Mouse (Mus musculus): ENCODE results near the gene Tns1. TPM values are rescaled to one million over a fixed set of nuclear protein-coding genes. Genes with fewer than 3 reads are reported as not detected.

The Tns1 gene
- polyA plus RNA-seq, 1 experiment from 2014 or later, result 84.7 TPM

DNA sequence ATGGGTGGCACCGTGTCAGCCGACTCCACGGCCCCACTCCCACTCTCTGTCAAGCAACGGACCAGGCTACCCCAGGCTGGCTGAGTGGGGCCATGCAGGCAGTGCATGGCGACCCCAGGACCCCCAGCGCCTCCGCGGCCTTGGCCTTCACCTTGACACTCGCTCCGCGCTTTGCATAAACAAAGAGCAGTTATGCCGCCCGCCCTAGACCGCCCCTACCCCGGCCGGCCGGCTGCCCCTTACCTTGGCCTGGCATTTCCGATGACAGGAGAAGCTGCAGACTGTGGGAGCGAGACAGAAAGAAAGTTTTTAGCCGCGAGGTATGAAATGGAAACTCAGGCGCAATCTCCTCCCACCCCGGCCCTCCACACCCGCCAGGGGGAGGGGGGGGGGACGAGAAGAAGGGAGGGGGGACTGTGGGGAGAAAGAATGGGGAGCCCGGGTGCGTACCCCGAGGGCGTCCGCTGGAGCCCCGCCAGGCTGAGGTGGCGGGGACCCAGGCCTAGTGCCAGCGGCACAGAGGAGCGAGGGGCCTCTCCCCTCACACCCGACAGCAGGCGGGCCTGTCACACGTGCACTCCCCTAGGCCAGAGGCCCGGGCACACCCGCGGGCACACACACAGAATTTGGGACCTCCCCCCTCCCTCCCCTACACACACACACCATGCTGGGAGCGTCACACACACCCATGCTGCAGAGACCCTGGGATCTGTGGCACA lies 55.7 kb downstream of the Tns1 start:
- Histone ChIP-seq H3K4me3 (ENCODE audit: inconsistent target) (no peak overlapping the region), H3K36me3 (ENCODE audit: inconsistent target) (no peaks in the 10 kb centered on the region), H3K27ac (no peak overlapping the region), H3K79me2 (ENCODE audit: inconsistent target) (no peaks in the 10 kb centered on the region)
- whole genome bisulfite sequencing (ENCODE audit: missing documents), result 19% methylated on average over 37 of the region's 41 CpGs

DNA sequence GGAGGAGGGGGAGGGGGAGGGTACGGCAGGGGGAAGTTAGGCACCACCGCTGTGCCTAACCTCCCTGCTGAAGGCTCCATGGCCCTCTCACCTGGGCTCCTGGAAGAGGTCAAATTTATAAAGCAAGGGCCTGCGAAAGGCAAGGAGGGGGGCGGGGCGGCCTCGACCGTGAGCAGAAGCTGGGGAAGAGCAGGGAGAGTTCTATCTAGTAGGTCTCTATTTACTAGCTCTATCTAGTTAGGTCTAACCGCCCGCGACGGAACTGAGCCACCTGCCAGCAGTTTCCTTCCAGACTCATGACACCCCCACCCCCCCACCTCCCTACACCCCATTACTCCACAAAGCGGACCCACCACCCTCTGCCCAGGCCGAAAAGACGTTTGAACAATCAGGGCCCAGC lies 56.4 kb downstream of the Tns1 start:
- Histone ChIP-seq H3K27ac (no peak overlapping the region), H3K36me3 (ENCODE audit: inconsistent target) (no peaks in the 10 kb centered on the region), H3K79me2 (ENCODE audit: inconsistent target) (no peaks in the 10 kb centered on the region), H3K4me3 (ENCODE audit: inconsistent target) (no peak overlapping the region)
- WGBS (ENCODE audit: missing documents), result 22% methylated on average over 14 of the region's 14 CpGs

DNA sequence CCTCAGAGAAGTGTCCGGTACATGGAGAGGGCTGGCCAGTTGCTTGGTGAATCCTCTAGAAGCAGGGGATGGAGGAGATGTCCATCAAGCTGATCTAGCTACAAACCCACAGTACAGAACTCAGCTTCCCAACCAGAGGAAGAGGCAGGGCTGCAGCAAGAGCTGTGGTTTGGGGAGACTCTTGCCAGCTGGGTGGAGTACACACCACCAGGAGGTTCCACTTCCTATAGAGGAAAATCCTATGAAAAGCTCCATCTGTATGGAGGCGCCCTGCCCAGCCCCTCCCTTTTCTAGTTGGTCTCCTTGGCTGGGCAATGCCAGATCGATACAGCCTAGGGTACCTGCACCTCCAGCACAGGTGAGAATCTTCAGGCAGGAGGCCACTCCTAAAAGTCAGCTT lies 57.7 kb downstream of the Tns1 start:
- 66% methylated on average over 3 of the region's 3 CpGs for WGBS (ENCODE audit: missing documents)
- Histone ChIP-seq H3K79me2 (ENCODE audit: inconsistent target) (no peaks in the 10 kb centered on the region), H3K27ac (no peak overlapping the region), H3K4me3 (ENCODE audit: inconsistent target) (no peak overlapping the region), H3K36me3 (ENCODE audit: inconsistent target) (no peaks in the 10 kb centered on the region)

DNA sequence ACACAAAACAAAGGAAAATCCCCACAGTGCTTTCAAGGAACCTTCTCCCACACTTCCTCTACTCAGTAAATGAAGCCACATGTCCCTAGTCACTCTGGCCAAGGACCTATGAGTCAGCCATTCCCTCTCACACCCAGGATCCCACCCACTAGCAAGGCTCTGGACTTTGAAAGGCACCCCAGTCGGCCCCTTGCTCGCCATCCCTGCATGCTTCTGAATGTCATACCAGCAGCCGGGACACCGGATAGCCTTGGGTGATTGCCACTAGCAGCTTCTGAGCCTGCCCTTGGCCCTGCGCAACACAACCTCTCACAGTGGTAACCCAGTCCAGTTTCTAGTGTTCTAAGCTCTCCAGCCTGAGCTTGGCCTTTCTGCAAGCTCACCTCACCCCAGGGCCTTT lies 58.2 kb downstream of the Tns1 start:
- WGBS (ENCODE audit: missing documents), result 71% methylated on average over 5 of the region's 5 CpGs
- Histone ChIP-seq H3K27ac (no peak overlapping the region), H3K79me2 (ENCODE audit: inconsistent target) (no peaks in the 10 kb centered on the region), H3K4me3 (ENCODE audit: inconsistent target) (no peak overlapping the region), H3K36me3 (ENCODE audit: inconsistent target) (no peaks in the 10 kb centered on the region)

DNA sequence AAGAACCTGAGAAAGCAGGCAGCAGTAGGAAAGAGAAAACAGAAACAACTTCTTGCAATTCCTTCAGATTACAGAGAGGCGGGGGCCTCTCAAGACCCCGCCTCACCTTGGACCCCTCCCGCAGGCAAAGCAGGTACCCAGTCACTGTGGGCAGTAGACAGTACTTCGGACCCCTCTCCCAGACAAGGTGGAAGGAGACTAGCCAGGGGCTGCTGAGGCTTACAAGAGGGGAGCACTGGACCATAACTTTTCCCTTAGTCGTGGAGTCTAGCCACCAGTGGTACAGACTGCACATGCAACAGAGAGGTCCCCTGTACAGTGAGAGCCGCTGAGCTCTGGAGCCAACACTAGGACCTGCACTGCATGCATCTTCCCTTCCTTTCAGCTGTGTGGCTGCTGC lies 64.2 kb downstream of the Tns1 start:
- no peak overlapping the region for H3K4me3 ChIP-seq (ENCODE audit: inconsistent target)
- no peak overlapping the region for H3K27ac ChIP-seq
- H3K36me3 ChIP-seq (ENCODE audit: inconsistent target), result no peaks in the 10 kb centered on the region
- H3K79me2 ChIP-seq (ENCODE audit: inconsistent target), result no peaks in the 10 kb centered on the region
- 90% methylated on average over 6 of the region's 6 CpGs for WGBS (ENCODE audit: missing documents)

DNA sequence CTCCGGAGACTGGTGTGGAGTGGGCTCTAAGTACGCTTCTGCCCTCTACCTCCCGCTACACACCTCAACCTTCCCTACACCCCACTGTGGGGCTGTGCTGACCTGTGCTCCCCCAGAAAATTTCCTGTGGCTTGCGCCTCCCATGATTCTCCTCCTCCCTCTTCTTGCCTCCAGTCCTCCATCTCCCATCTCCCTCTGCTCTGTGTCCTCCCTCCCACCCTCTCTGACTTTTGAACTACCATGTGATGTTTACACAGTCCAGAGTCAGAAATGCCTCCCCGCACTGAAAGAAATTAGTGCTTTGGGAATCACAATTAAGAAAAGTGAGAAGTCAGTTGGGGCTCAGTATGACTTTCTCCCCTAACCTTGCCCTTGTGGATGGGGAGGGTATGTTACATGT lies 64.7 kb downstream of the Tns1 start:
- Histone ChIP-seq H3K27ac (no peak overlapping the region), H3K4me3 (ENCODE audit: inconsistent target) (no peak overlapping the region), H3K79me2 (ENCODE audit: inconsistent target) (no peaks in the 10 kb centered on the region), H3K36me3 (ENCODE audit: inconsistent target) (no peaks in the 10 kb centered on the region)
- WGBS (ENCODE audit: missing documents), result 96% methylated on average over 5 of the region's 5 CpGs

DNA sequence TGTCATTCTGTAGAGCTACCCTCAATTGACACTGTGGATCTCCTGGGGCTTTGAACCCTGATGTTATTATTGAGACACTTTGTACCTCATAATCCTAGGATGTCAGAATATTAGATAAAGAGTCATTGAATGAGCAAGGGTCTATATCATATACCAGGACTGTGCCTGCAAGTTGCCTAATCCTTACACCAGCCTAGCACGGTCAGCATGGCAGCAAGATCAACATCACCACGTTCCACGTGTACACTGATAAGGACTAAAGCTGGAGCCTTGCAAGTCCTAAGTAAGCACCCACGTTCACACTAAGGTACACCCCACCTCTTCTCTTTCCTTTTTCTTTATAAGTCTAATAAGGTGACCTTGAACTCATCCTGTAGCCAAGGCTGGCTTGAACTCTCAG lies 65.5 kb downstream of the Tns1 start:
- H3K4me3 ChIP-seq (ENCODE audit: inconsistent target), result no peak overlapping the region
- no peaks in the 10 kb centered on the region for H3K36me3 ChIP-seq (ENCODE audit: inconsistent target)
- WGBS (ENCODE audit: missing documents), result 94% methylated on average over 4 of the region's 4 CpGs
- no peak overlapping the region for H3K27ac ChIP-seq
- H3K79me2 ChIP-seq (ENCODE audit: inconsistent target), result no peaks in the 10 kb centered on the region

DNA sequence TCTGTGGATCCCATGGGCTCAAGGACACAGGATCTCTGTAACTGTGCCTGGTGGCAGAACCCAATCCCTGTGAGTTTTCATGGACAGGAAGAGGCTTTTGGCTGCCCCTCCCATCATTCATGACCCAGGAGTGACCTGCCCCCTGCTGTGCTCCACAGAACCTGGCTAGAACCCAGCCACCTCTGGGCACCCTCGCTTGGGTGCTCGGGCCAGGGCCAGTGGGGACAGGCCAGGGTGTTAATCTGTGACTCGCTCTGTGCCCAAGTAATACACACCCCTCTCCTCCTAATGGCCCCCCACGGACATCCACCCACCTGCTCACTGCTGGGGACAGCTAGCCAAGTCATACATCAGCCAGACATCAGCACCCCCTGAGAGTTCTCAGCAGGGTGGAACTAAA lies 65.9 kb downstream of the Tns1 start:
- H3K27ac ChIP-seq, result no peak overlapping the region
- H3K4me3 ChIP-seq (ENCODE audit: inconsistent target), result no peak overlapping the region
- no peaks in the 10 kb centered on the region for H3K36me3 ChIP-seq (ENCODE audit: inconsistent target)
- whole genome bisulfite sequencing (ENCODE audit: missing documents), result 90% methylated on average over 3 of the region's 4 CpGs
- no peaks in the 10 kb centered on the region for H3K79me2 ChIP-seq (ENCODE audit: inconsistent target)

DNA sequence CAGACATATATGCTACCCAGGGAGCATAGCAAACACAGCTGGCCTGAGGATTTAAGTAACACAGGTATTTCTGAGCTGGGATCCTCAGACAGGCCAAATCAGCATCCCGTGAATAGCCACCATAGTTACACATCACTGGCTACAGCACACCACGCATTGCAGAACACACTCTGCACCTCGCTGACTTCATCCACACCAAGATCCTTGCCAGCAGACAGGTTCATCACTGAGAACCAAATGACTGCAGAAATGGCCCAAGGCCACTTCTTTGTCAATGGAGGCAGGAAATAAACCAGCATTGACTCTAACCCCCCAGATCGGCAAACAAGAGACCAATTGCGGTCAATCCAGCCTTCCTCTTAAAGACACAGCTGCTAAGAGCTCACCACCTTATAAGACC lies 66.7 kb downstream of the Tns1 start:
- no peaks in the 10 kb centered on the region for H3K36me3 ChIP-seq (ENCODE audit: inconsistent target)
- no peak overlapping the region for H3K4me3 ChIP-seq (ENCODE audit: inconsistent target)
- no peak overlapping the region for H3K27ac ChIP-seq
- 92% methylated on average over 5 of the region's 5 CpGs for WGBS (ENCODE audit: missing documents)
- H3K79me2 ChIP-seq (ENCODE audit: inconsistent target), result no peaks in the 10 kb centered on the region

DNA sequence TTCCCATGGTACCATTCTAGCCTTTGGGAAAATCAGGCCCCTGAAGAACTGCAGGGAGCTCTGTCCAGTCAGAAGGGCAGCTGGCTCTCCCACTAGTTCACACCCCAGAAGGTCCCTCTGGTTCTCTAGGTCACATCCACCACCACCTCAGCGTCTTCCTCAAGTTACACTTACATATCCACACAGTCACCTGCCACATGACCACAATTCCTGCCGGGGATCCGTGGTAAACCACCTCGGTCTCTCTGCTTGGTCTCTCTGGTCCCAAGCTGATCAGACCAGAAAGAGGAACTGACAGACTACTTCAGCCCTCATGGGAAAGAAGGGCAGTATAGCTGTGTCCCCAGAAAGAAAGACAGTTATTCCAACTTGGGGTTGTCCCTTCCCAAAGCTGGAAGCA lies 68.7 kb downstream of the Tns1 start:
- Histone ChIP-seq H3K4me3 (ENCODE audit: inconsistent target) (no peak overlapping the region), H3K27ac (no peak overlapping the region), H3K36me3 (ENCODE audit: inconsistent target) (no peaks in the 10 kb centered on the region), H3K79me2 (ENCODE audit: inconsistent target) (no peaks in the 10 kb centered on the region)
- 5% methylated on average over 4 of the region's 4 CpGs for WGBS (ENCODE audit: missing documents)

DNA sequence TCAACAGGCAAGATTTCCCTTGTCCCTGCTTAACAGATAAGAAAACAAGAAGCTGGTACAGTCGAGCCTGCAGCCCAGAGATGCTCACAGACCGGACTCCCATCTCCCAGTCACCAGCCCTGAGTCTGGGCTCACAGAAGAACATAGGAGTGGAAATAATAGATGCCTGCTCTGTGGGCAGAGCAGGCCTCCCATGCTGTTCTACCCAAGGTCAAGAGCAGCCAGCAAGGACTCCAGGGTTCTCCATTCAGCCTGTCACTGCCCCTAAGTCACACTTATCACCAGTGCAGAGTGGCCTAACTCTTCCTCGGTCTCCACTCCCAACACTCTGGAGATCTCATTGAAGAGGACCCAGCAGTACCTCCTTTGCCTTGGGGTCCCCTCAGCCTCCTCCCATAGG lies 69.8 kb downstream of the Tns1 start:
- no peak overlapping the region for H3K27ac ChIP-seq
- no peaks in the 10 kb centered on the region for H3K36me3 ChIP-seq (ENCODE audit: inconsistent target)
- no peaks in the 10 kb centered on the region for H3K79me2 ChIP-seq (ENCODE audit: inconsistent target)
- WGBS (ENCODE audit: missing documents), result 88% methylated on average over 3 of the region's 3 CpGs
- H3K4me3 ChIP-seq (ENCODE audit: inconsistent target), result no peak overlapping the region

DNA sequence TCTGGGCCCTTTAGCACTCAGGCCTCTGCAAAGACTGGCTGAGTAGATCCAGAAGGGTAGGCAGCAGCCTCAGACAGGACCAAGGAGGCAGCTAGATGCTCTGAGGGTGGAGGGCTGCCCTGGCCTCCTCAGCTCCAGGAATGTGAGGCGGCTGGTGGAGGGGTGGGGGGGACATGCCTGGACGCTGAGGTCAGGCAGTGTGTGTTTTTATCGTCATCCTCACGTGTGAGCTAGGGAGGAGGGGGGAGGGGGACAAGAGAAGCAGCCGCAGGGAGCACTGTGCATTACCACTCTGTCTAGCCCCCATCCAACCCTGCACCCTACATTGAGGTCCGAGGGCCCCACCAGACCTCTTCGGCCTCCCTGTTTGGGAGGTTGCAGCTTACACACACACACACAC lies 70.2 kb downstream of the Tns1 start:
- H3K79me2 ChIP-seq (ENCODE audit: inconsistent target), result no peaks in the 10 kb centered on the region
- H3K27ac ChIP-seq, result no peak overlapping the region
- H3K36me3 ChIP-seq (ENCODE audit: inconsistent target), result no peaks in the 10 kb centered on the region
- H3K4me3 ChIP-seq (ENCODE audit: inconsistent target), result no peak overlapping the region
- 94% methylated on average over 6 of the region's 7 CpGs for WGBS (ENCODE audit: missing documents)

DNA sequence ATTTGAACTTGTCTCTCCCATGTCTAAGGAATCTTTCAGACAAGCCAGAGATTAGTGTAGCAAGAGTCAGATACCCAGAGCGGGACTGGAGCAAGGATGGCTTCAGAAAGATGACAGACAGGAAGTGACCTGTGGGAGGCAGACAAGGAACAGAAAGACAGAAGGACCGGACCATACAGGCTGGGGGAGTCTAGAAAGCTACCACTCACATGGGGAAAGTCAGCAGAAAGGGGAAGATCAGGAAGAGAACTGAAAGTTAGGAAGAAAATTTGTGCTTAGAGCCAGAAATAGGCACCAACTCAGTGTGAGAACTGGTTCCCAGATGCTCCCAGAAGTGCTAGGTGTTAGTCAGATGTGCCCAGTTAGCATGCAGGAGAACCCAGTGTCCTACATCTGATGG lies 71.2 kb downstream of the Tns1 start:
- no peaks in the 10 kb centered on the region for H3K36me3 ChIP-seq (ENCODE audit: inconsistent target)
- no peaks in the 10 kb centered on the region for H3K79me2 ChIP-seq (ENCODE audit: inconsistent target)
- H3K27ac ChIP-seq, result no peak overlapping the region
- 13% methylated on average over 2 of the region's 2 CpGs for WGBS (ENCODE audit: missing documents)
- no peak overlapping the region for H3K4me3 ChIP-seq (ENCODE audit: inconsistent target)

DNA sequence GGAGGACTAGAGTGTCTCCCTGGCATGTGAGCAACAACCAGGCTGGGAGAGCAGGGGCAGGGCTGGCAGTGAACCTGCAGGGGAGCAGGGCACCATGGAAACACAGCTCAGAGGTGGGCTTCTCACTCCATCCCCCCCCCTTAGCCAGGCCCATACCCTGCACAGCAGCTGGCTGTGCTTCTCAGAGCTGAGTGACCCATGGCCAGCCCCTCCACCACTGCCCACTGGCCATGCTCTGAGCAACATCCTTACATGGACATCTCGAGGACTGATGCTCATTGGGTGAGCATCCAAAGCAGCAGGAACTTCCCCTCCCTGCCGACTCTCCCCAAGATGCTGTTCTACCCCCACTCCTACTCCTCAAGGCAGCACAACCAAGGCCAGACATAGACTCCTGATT lies 72.9 kb downstream of the Tns1 start:
- H3K79me2 ChIP-seq (ENCODE audit: inconsistent target), result no peaks in the 10 kb centered on the region
- no peak overlapping the region for H3K4me3 ChIP-seq (ENCODE audit: inconsistent target)
- WGBS (ENCODE audit: missing documents), result 58% methylated on average over 2 of the region's 2 CpGs
- no peak overlapping the region for H3K27ac ChIP-seq
- no peaks in the 10 kb centered on the region for H3K36me3 ChIP-seq (ENCODE audit: inconsistent target)

DNA sequence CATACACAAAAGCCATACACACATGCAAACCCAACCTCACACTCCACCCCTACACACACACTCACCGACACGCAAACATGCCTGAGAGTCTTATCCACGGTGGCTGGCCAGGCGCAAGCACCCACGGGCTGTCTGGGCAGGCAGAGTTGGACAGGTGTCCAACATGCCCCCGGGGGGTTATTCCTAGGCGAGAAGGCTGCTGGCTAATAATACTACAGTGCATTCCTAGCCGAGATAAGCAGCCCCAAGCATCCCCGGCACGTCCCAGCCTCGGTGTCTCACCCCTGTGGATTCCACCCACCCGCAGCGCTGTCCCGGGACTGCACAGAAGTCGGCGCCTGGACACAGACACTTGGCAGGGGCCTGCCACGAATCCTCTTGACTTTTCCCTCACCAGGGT lies 74.8 kb downstream of the Tns1 start:
- Histone ChIP-seq H3K27ac (no peak overlapping the region), H3K79me2 (ENCODE audit: inconsistent target) (no peaks in the 10 kb centered on the region), H3K36me3 (ENCODE audit: inconsistent target) (no peaks in the 10 kb centered on the region), H3K4me3 (ENCODE audit: inconsistent target) (no peak overlapping the region)
- 92% methylated on average over 15 of the region's 17 CpGs for WGBS (ENCODE audit: missing documents)

DNA sequence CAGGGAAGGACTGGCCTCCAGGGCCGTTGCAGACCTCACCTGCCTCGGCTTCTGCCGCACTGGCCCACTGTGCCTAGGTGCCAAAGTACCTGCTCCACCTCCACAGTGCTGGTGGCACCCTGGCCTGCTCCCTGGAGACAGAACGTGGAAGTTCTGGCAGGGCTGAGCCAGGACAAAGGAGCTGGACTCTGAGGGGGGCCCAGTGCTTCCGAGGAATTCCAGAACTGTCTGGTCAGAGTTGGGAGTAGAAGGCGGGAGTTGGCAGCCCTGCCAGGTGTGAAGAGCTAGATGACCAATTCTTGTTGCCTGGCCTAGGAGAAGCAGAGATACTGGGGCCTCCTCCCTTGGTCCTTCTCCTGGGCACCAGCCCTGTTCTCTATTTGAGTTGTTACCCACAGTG lies 76.5 kb downstream of the Tns1 start:
- Histone ChIP-seq H3K36me3 (ENCODE audit: inconsistent target) (no peaks in the 10 kb centered on the region), H3K4me3 (ENCODE audit: inconsistent target) (no peak overlapping the region), H3K79me2 (ENCODE audit: inconsistent target) (no peaks in the 10 kb centered on the region), H3K27ac (no peak overlapping the region)
- 91% methylated on average over 6 of the region's 6 CpGs for WGBS (ENCODE audit: missing documents)

Data from macrophage (primary cell).